Mouse (Mus musculus) embryo, embryonic 11 days (tissue): ENCODE data around the gene Opn4.

Experiments
- DNase-seq: peaks from one replicate; pipeline ENCODE4 v3.0.0-alpha.2; 2015

Gene Opn4

DNA sequence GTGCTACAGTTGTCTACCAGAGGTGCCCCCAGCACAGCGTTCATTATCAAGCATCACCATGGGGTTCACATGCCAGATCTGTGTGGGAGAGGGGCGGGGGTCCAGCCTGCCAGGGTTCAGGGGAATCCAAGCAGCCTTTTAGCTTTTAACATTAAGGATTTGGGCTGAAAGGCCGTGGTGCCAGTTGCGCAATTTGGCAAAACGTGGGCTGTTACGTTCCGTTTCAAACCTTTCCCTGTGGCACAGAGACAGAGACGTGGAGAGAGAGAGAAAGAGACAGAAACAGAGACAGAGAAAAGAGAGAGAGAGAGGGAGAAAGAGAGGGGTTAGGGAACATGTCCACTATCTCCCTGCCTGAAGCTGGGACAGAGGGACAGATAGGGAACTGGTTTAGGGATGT, 38.3 kb downstream of the Opn4 start:
- no peak for DNase-seq

- no peak for DNase-seq
Measured at GRCm38 (mm10) chr14:34558947-34559346, 41.0 kb downstream of the Opn4 start.

DNA sequence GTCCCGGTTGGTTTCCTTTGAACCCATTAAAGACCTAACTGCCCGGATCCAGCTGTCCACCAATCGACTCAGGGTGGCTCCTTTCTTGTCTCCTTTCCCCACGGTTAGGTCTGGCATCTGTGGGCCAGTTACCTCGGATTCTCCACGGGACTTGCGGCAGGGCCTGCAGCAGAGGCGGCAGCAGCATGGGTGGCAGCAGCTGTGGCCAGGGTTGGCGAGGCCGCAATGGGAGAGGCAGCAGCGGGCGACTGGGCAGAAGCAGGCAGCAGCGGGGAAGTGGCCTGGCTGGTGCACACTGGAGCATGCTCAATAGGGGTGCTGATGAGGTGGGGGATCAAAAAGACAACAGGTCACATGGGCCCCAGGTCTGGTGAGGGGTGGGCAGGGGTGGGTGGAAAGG, 44.7 kb downstream of the Opn4 start:
- no peak for DNase-seq

GRCm38 (mm10) chr14:34554047-34554446, 45.9 kb downstream of the Opn4 start:
- DNase-seq = no peak

DNA sequence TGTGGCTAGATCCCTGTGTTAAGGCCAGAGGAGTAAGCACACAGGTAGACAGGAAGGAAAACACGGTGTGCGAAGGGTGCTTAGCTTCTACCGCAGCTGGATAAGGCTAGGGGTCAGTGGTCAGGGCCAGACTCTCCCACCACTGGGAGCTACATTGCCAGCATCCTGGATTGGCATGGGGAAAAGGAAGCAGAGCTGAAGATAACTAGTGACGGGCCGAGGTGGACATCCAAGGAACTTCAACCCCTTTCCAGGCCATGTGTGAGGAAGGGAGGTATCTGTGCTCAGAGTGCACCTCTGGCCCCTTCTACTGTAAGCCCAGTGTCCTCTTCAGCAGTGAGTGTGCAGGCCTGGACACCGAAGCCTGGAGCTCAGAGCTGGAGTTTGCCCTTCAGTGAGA, 46.5 kb downstream of the Opn4 start:
- DNase-seq = no peak

- no peak for DNase-seq
Measured at GRCm38 (mm10) chr14:34552226-34552625, 47.7 kb downstream of the Opn4 start.

DNA sequence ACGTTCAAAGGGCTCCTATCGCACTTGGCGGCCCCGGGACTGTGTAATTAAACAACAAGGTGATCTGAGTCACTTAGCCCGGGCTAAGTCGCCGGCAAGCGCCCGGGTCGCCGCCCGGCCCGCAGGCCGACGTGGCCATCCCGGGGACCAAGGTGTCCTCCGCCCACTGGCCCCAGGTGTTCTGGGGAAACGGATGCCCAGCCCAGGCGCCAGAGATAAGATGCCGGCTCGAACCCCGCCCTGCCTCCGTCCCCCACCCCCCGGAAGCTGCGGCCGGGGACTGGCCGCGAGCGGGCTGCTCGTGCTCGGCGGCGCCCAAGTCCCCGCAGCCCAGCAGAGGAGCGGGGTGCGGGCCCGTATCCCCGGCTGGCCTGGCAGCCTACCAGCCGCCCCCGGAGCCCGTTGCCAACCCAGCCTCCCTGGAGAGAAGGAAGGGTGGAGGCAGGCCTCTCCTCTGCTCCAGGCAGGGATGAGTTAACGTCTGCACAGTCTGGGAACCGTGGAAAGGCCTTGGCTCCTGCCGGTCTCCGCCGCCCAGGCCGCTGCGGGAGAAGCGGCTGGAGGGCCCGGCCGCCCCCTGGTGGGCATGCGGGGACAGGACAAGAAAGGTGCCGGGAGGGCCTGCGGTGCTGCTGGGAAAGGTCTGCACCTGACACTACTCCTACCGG, 50.8 kb downstream of the Opn4 start:
- peak; percentile 94 for DNase-seq

DNA sequence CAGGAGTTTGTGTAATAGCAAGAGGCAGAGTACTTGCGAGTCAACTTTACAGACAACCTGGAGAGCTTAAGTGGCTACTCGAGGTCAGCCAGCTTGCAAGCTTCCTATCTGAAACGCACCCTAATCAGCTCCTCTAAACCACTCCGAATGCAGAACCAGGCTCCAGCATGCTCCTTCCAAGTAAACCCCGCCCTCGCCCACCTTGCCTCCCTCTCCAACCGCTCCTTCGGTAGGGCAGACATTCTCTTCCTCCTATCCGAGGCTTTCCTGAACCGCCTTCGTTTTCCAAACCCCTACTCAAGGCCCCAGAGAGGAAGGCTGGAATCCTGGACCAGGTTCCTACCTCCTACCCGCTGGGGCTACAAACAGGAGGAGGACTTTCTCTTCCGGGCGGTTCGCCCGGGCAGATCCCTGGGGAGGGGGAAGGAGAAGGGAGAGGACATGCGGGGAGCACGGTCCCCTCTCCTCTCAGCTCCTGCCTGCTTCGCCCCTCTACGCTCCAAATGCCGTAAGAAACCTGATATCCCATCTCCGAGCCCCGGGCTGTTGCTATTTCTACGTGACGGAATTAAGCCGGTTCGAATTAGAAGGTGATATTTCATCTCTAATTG, 51.4 kb downstream of the Opn4 start:
- peak; percentile 78 for DNase-seq

- DNase-seq = no peak
Measured at GRCm38 (mm10) chr14:34544545-34544944, 55.4 kb downstream of the Opn4 start.

DNA sequence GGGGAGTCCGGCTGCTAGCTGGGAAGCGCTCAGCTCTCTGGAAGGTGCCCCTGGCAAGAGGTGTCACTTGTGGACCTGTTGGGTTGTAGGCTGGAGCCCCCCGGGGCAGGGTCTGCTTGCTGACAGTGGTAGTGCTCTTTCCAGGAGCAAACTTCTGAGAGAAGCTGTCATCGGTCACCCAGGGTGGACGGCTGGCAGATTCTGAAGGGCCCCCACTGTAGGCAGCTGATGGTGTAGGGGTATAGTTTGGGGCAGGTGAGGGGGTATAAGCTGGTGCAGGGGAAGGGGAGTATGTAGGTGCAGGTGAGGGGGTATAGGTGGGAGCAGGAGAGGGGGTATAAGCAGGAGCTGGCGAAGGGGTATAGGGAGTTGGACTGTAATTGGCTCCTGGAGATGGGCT, 55.9 kb downstream of the Opn4 start:
- DNase-seq = no peak

- DNase-seq = no peak
Measured at GRCm38 (mm10) chr14:34543596-34543995, 56.3 kb downstream of the Opn4 start.

GRCm38 (mm10) chr14:34541896-34542295, 58.0 kb downstream of the Opn4 start:
- no peak for DNase-seq

- DNase-seq = peak; percentile 50
Measured at GRCm38 (mm10) chr14:34540685-34541162, 59.2 kb downstream of the Opn4 start.
